Mouse (Mus musculus) liver, adult 2 months (tissue): ENCODE measurements at regions not wholly inside any gene's neighbourhood (a gene's known extent, or its start where the extent isn't known, plus 50 kb on each side); places are given as distances from the start of the nearest gene placed in this dataset.

Experiments used
- DNase-seq: peaks from one replicate; pipeline ENCODE4 v3.0.0-alpha.2; 2011; ENCODE audit warnings: low read depth, low spot score; ENCODE audit errors: extremely low read depth
- H3K27ac ChIP-seq: fragments of 200-500 bp; replicated peaks from 2 replicates; pipeline ENCODE4 v1.5.1; 2012; ENCODE audit warnings: low read depth, mild to moderate bottlenecking, control low read depth, inconsistent platforms, low read length; ENCODE audit not compliant: insufficient read depth
- H3K27me3 ChIP-seq: fragments of 200-500 bp; 2 replicates; pipeline ENCODE4 v1.6.1; 2012; ENCODE audit warnings: mild to moderate bottlenecking, moderate library complexity, low read length, inconsistent platforms; ENCODE audit not compliant: control insufficient read depth, insufficient read depth
- H3K36me3 ChIP-seq: fragments of 200-500 bp; 2 replicates; pipeline ENCODE4 v1.6.1; 2012; ENCODE audit warnings: low read length, inconsistent platforms; ENCODE audit not compliant: control insufficient read depth, insufficient read depth
- H3K4me1 ChIP-seq: fragments of 200-500 bp; 2 replicates; pipeline ENCODE4 v1.6.1; 2011; ENCODE audit warnings: low read length; ENCODE audit not compliant: control insufficient read depth, insufficient read depth
- H3K4me3 ChIP-seq: fragments of 200-500 bp; 2 replicates; pipeline ENCODE4 v1.5.1; 2011; ENCODE audit warnings: low read depth, mild to moderate bottlenecking, control low read depth, low read length, moderate library complexity; ENCODE audit not compliant: insufficient read depth
- H3K79me2 ChIP-seq: fragments of 200-500 bp; 2 replicates; pipeline ENCODE4 v1.6.1; 2012; ENCODE audit warnings: inconsistent platforms, mild to moderate bottlenecking, low read length, moderate library complexity; ENCODE audit not compliant: control insufficient read depth, insufficient read depth
- H3K9ac ChIP-seq: fragments of 200-500 bp; 2 replicates; pipeline ENCODE4 v1.6.1; 2012; ENCODE audit warnings: low read depth, mild to moderate bottlenecking, control low read depth, inconsistent platforms, low read length
- CTCF ChIP-seq: fragments of 200-500 bp; IDR thresholded peaks from 2 replicates; pipeline ENCODE4 v1.5.1; 2011; ENCODE audit warnings: low read depth, low read length, control low read depth
- POLR2A ChIP-seq: fragments of 200-500 bp; IDR thresholded peaks from 2 replicates; pipeline ENCODE4 v1.6.1; 2011; ENCODE audit warnings: low read length, control low read depth; ENCODE audit not compliant: insufficient read depth; ENCODE audit errors: extremely low read depth
- WGBS: fragments of 180-500 bp; shearing (Covaris S2); methylation state at CpG from one replicate; pipeline ENCODE4 v1.1.7; 2018; 5-methylcytosine and 5-hydroxymethylcytosine counted together

- Histone ChIP-seq H3K4me3 (no peak overlapping the region), H3K4me1 (no peaks in the 10 kb centered on the region), H3K79me2 (no peaks in the 10 kb centered on the region), H3K36me3 (no peaks in the 10 kb centered on the region), H3K9ac (no peak overlapping the region), H3K27ac (no peak overlapping the region), H3K27me3 (no peaks in the 10 kb centered on the region)
- 62% methylated on average over 15 of the region's 15 CpGs for WGBS
- DNase-seq: no peak
- TF ChIP-seq CTCF (no peak), POLR2A (no peak)
Observed at GRCm38 (mm10) chr6:51743105-51743660, 219.5 kb downstream of the Snx10 start.

- Histone ChIP-seq H3K36me3 (no peaks in the 10 kb centered on the region), H3K4me1 (no peaks in the 10 kb centered on the region), H3K4me3 (no peak overlapping the region), H3K9ac (no peak overlapping the region), H3K79me2 (no peaks in the 10 kb centered on the region), H3K27me3 (no peaks in the 10 kb centered on the region), H3K27ac (no peak overlapping the region)
- no peak for TF ChIP-seq POLR2A
- no peak for DNase-seq
- 93% methylated on average over 2 of the region's 2 CpGs for WGBS
Observed at GRCm38 (mm10) chr6:51744607-51745006, 220.9 kb downstream of the Snx10 start.

GRCm38 (mm10) chr6:51754239-51754681 lies 230.6 kb downstream of the Snx10 start:
- TF ChIP-seq CTCF (no peak), POLR2A (no peak)
- H3K79me2 ChIP-seq: no peaks in the 10 kb centered on the region
- H3K27ac ChIP-seq: no peak overlapping the region
- DNase-seq: no peak
- H3K36me3 ChIP-seq: no peaks in the 10 kb centered on the region
- no peak overlapping the region for H3K4me3 ChIP-seq
- 84% methylated on average over 8 of the region's 8 CpGs for WGBS
- no peaks in the 10 kb centered on the region for H3K4me1 ChIP-seq
- no peaks in the 10 kb centered on the region for H3K27me3 ChIP-seq
- H3K9ac ChIP-seq: no peak overlapping the region

GRCm38 (mm10) chr6:51757131-51757530 lies 233.4 kb downstream of the Snx10 start:
- DNase-seq: no peak
- no peak overlapping the region for H3K27ac ChIP-seq
- H3K4me3 ChIP-seq: no peak overlapping the region
- 75% methylated on average over 3 of the region's 3 CpGs for WGBS
- H3K4me1 ChIP-seq: no peaks in the 10 kb centered on the region
- TF ChIP-seq CTCF (no peak), POLR2A (no peak)
- H3K9ac ChIP-seq: no peak overlapping the region
- no peaks in the 10 kb centered on the region for H3K79me2 ChIP-seq
- no peaks in the 10 kb centered on the region for H3K36me3 ChIP-seq
- no peaks in the 10 kb centered on the region for H3K27me3 ChIP-seq

GRCm38 (mm10) chr6:51757746-51758145 lies 234.0 kb downstream of the Snx10 start:
- H3K4me1 ChIP-seq: no peaks in the 10 kb centered on the region
- no peak overlapping the region for H3K27ac ChIP-seq
- no peaks in the 10 kb centered on the region for H3K27me3 ChIP-seq
- H3K36me3 ChIP-seq: no peaks in the 10 kb centered on the region
- no peak overlapping the region for H3K4me3 ChIP-seq
- TF ChIP-seq POLR2A: no peak
- TF ChIP-seq CTCF: no peak
- no peak overlapping the region for H3K9ac ChIP-seq
- DNase-seq: no peak
- no peaks in the 10 kb centered on the region for H3K79me2 ChIP-seq
- 98% methylated on average over 4 of the region's 4 CpGs for WGBS

- 85% methylated on average over 3 of the region's 3 CpGs for WGBS
- TF ChIP-seq CTCF (no peak), POLR2A (no peak)
- Histone ChIP-seq H3K27me3 (no peaks in the 10 kb centered on the region), H3K27ac (no peak overlapping the region), H3K4me1 (no peaks in the 10 kb centered on the region), H3K36me3 (no peaks in the 10 kb centered on the region), H3K79me2 (no peaks in the 10 kb centered on the region), H3K4me3 (no peak overlapping the region), H3K9ac (no peak overlapping the region)
- DNase-seq: no peak
Observed at GRCm38 (mm10) chr6:51758781-51759180, 235.1 kb downstream of the Snx10 start.
